Mouse (Mus musculus) liver, adult 2 months (tissue): ENCODE measurements at regions not wholly inside any gene's neighbourhood (a gene's known extent, or its start where the extent isn't known, plus 50 kb on each side); places are given as distances from the start of the nearest gene placed in this dataset.

ENCODE experiments used
- DNase-seq: peaks from one replicate; pipeline ENCODE4 v3.0.0-alpha.2; 2011; ENCODE audit warnings: low read depth, low spot score; ENCODE audit errors: extremely low read depth
- H3K27ac ChIP-seq: fragments of 200-500 bp; replicated peaks from 2 replicates; pipeline ENCODE4 v1.5.1; 2012; ENCODE audit warnings: low read depth, mild to moderate bottlenecking, control low read depth, inconsistent platforms, low read length; ENCODE audit not compliant: insufficient read depth
- H3K27me3 ChIP-seq: fragments of 200-500 bp; 2 replicates; pipeline ENCODE4 v1.6.1; 2012; ENCODE audit warnings: mild to moderate bottlenecking, moderate library complexity, low read length, inconsistent platforms; ENCODE audit not compliant: control insufficient read depth, insufficient read depth
- H3K36me3 ChIP-seq: fragments of 200-500 bp; 2 replicates; pipeline ENCODE4 v1.6.1; 2012; ENCODE audit warnings: low read length, inconsistent platforms; ENCODE audit not compliant: control insufficient read depth, insufficient read depth
- H3K4me1 ChIP-seq: fragments of 200-500 bp; 2 replicates; pipeline ENCODE4 v1.6.1; 2011; ENCODE audit warnings: low read length; ENCODE audit not compliant: control insufficient read depth, insufficient read depth
- H3K4me3 ChIP-seq: fragments of 200-500 bp; 2 replicates; pipeline ENCODE4 v1.5.1; 2011; ENCODE audit warnings: low read depth, mild to moderate bottlenecking, control low read depth, low read length, moderate library complexity; ENCODE audit not compliant: insufficient read depth
- H3K79me2 ChIP-seq: fragments of 200-500 bp; 2 replicates; pipeline ENCODE4 v1.6.1; 2012; ENCODE audit warnings: inconsistent platforms, mild to moderate bottlenecking, low read length, moderate library complexity; ENCODE audit not compliant: control insufficient read depth, insufficient read depth
- H3K9ac ChIP-seq: fragments of 200-500 bp; 2 replicates; pipeline ENCODE4 v1.6.1; 2012; ENCODE audit warnings: low read depth, mild to moderate bottlenecking, control low read depth, inconsistent platforms, low read length
- CTCF ChIP-seq: fragments of 200-500 bp; IDR thresholded peaks from 2 replicates; pipeline ENCODE4 v1.5.1; 2011; ENCODE audit warnings: low read depth, low read length, control low read depth
- POLR2A ChIP-seq: fragments of 200-500 bp; IDR thresholded peaks from 2 replicates; pipeline ENCODE4 v1.6.1; 2011; ENCODE audit warnings: low read length, control low read depth; ENCODE audit not compliant: insufficient read depth; ENCODE audit errors: extremely low read depth
- WGBS: fragments of 180-500 bp; shearing (Covaris S2); methylation state at CpG from one replicate; pipeline ENCODE4 v1.1.7; 2018; 5-methylcytosine and 5-hydroxymethylcytosine counted together

- Histone ChIP-seq H3K9ac (no peak overlapping the region), H3K27ac (no peak overlapping the region), H3K4me3 (no peak overlapping the region), H3K36me3 (no peaks in the 10 kb centered on the region), H3K4me1 (no peaks in the 10 kb centered on the region), H3K79me2 (no peaks in the 10 kb centered on the region), H3K27me3 (no peaks in the 10 kb centered on the region)
- DNase-seq: no peak
- TF ChIP-seq POLR2A: no peak
- 84% methylated on average over 7 of the region's 7 CpGs for WGBS
Observed at GRCm38 (mm10) chr12:54494756-54495375, 161.5 kb downstream of the Sptssa start.

- H3K4me1 ChIP-seq: no peaks in the 10 kb centered on the region
- no peak for TF ChIP-seq POLR2A
- TF ChIP-seq CTCF: no peak
- no peaks in the 10 kb centered on the region for H3K79me2 ChIP-seq
- H3K9ac ChIP-seq: no peak overlapping the region
- H3K4me3 ChIP-seq: no peak overlapping the region
- no peaks in the 10 kb centered on the region for H3K27me3 ChIP-seq
- DNase-seq: no peak
- 51% methylated on average over 10 of the region's 10 CpGs for WGBS
- H3K36me3 ChIP-seq: no peaks in the 10 kb centered on the region
- H3K27ac ChIP-seq: no peak overlapping the region
Observed at GRCm38 (mm10) chr12:54492737-54493136, 163.6 kb downstream of the Sptssa start.

DNA sequence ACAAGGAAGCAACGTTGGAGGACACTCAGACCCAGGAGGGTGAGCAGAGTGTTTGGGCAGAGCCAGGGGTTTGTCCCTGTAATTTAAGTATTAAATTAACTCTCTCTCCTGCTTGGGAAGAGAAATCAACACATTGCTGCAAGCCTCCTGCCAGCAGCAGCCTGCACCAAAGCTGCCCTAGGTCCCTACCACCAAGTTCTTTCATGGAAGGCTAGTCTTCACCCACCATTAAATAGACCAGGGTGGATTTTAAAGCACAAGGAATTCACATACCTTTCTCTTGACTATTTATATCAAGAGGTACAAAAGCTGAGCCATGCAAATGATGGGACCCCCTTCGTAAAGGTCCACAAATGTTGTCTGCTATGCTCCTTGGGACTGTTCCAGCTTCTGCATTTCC is 165.9 kb downstream of the Sptssa start:
- Histone ChIP-seq H3K36me3 (no peaks in the 10 kb centered on the region), H3K27me3 (no peaks in the 10 kb centered on the region), H3K79me2 (no peaks in the 10 kb centered on the region), H3K27ac (no peak overlapping the region), H3K4me3 (no peak overlapping the region), H3K4me1 (no peaks in the 10 kb centered on the region), H3K9ac (no peak overlapping the region)
- no peak for DNase-seq
- WGBS: 93% methylated on average over 2 of the region's 2 CpGs
- TF ChIP-seq POLR2A (no peak), CTCF (no peak)

GRCm38 (mm10) chr12:54489675-54490074 is 166.7 kb downstream of the Sptssa start:
- Histone ChIP-seq H3K27ac (no peak overlapping the region), H3K27me3 (no peaks in the 10 kb centered on the region), H3K4me3 (no peak overlapping the region), H3K36me3 (no peaks in the 10 kb centered on the region), H3K79me2 (no peaks in the 10 kb centered on the region), H3K9ac (no peak overlapping the region), H3K4me1 (no peaks in the 10 kb centered on the region)
- DNase-seq: peak; percentile 57
- WGBS: 5% methylated on average over 8 of the region's 8 CpGs
- TF ChIP-seq POLR2A (no peak), CTCF (peak; percentile 72)

- Histone ChIP-seq H3K4me1 (no peaks in the 10 kb centered on the region), H3K79me2 (no peaks in the 10 kb centered on the region), H3K9ac (no peak overlapping the region), H3K27me3 (no peaks in the 10 kb centered on the region), H3K4me3 (no peak overlapping the region), H3K36me3 (no peaks in the 10 kb centered on the region), H3K27ac (no peak overlapping the region)
- no peak for TF ChIP-seq CTCF
- TF ChIP-seq POLR2A: no peak
- no peak for DNase-seq
- WGBS: 88% methylated on average over 4 of the region's 4 CpGs
Observed at GRCm38 (mm10) chr12:54487689-54488088, 168.7 kb downstream of the Sptssa start.

DNA sequence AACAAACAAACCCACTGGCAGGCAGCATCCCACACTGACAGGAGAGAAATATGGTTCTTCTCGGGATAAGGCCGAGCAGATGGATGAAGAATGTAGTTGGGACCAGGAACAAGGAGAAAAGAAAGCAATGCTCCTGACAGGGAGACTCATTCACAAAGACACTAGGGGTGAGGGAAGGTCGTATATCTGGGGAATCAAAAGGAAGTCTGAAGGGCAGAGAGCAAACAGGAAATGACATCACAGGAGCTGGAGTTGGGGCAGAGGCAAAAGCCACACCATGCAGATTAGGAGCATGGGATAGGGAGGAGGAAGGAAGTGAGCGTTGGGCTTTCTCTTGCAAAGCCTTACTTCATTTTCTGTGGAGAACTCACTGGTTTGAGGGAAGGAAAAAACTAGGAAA is 174.4 kb downstream of the Sptssa start:
- no peak overlapping the region for H3K27ac ChIP-seq
- no peaks in the 10 kb centered on the region for H3K4me1 ChIP-seq
- no peak overlapping the region for H3K9ac ChIP-seq
- H3K79me2 ChIP-seq: no peaks in the 10 kb centered on the region
- DNase-seq: no peak
- no peaks in the 10 kb centered on the region for H3K27me3 ChIP-seq
- H3K4me3 ChIP-seq: no peak overlapping the region
- WGBS: 73% methylated on average over 4 of the region's 4 CpGs
- no peaks in the 10 kb centered on the region for H3K36me3 ChIP-seq
- TF ChIP-seq CTCF (no peak), POLR2A (no peak)
